Mouse (Mus musculus): ENCODE data around the gene Gstt1. TPM values are rescaled to one million over a fixed set of nuclear protein-coding genes. Genes with fewer than 3 reads are reported as not detected.

Gstt1 gene
- polyA plus RNA-seq, 1 experiment from 2014 or later = 4.3 TPM

- peak within 1 kb of the TSS; percentile 91 for H3K4me2 ChIP-seq
- peak; percentile 95 for ATAC-seq (replicated peaks; ENCODE audit: insufficient number of reproducible peaks, low FRiP score, low TSS enrichment)
Measured at GRCm38 (mm10) chr10:75763682-75764518, 34.5 kb downstream of the Gstt1 start, which contains the start of gene Cabin1. TSS of gene Cabin1 (minus strand) at chr10:75764341.

GRCm38 (mm10) chr10:75762413-75762812 is 36.0 kb downstream of the Gstt1 start:
- Histone ChIP-seq H3K9ac (ENCODE audit: low read depth, low read length) (no peak overlapping the region), H3K4me3 (ENCODE audit: low read depth, low read length) (peak overlapping the region; percentile 12; the same call in 1 of the 2 replicates), H3K4me1 (ENCODE audit: control insufficient read depth, insufficient read depth, low read length) (peaks cover 5% of the 10 kb centered on the region; the same call in 1 of the 2 replicates), H3K27ac (ENCODE audit: low read depth, low read length) (no peak overlapping the region), H3K27me3 (ENCODE audit: control insufficient read depth, insufficient read depth, low read length) (no peaks in the 10 kb centered on the region), H3K4me2 (peak overlapping the region; percentile 46), H3K36me3 (ENCODE audit: control insufficient read depth, insufficient read depth, low read length) (peaks cover 11% of the 10 kb centered on the region; the same call in 1 of the 2 replicates), H3K9me3 (replicated peaks; ENCODE audit: control insufficient read depth, low read length) (no peaks in the 10 kb centered on the region)
- ATAC-seq (replicated peaks; ENCODE audit: insufficient number of reproducible peaks, low FRiP score, low TSS enrichment) = no peak
- 82% methylated on average over 3 of the region's 3 CpGs for WGBS (ENCODE audit: insufficient replicate concordance)

More at GRCm38 (mm10) chr10:75763682-75764518, 34.5 kb downstream of the Gstt1 start, which contains the start of gene Cabin1:
- Histone ChIP-seq H3K9me3 (replicated peaks; ENCODE audit: control insufficient read depth, low read length) (no peaks in the 10 kb centered on the region), H3K4me1 (ENCODE audit: control insufficient read depth, insufficient read depth, low read length) (peaks cover 5% of the 10 kb centered on the region; the same call in 1 of the 2 replicates), H3K27me3 (ENCODE audit: control insufficient read depth, insufficient read depth, low read length) (no peaks in the 10 kb centered on the region), H3K27ac (ENCODE audit: low read depth, low read length) (peak within 1 kb of the TSS; percentile 62; the same call in 1 of the 2 replicates), H3K36me3 (ENCODE audit: control insufficient read depth, insufficient read depth, low read length) (peaks cover 6% of the 10 kb centered on the region; the same call in 1 of the 2 replicates), H3K4me3 (ENCODE audit: low read depth, low read length) (peak within 1 kb of the TSS; percentile 86), H3K9ac (ENCODE audit: low read depth, low read length) (peak within 1 kb of the TSS; percentile 90)
- WGBS (ENCODE audit: insufficient replicate concordance) = under 1% methylated on average over 61 of the region's 61 CpGs

GRCm38 (mm10) chr10:75760311-75760710 is 38.1 kb downstream of the Gstt1 start:
- peaks cover 5% of the 10 kb centered on the region; the same call in 1 of the 2 replicates for H3K4me1 ChIP-seq (ENCODE audit: control insufficient read depth, insufficient read depth, low read length)
- no peak for ATAC-seq (replicated peaks; ENCODE audit: insufficient number of reproducible peaks, low FRiP score, low TSS enrichment)
- H3K27ac ChIP-seq (ENCODE audit: low read depth, low read length) = no peak overlapping the region
- no peak overlapping the region for H3K4me3 ChIP-seq (ENCODE audit: low read depth, low read length)
- 92% methylated on average over 3 of the region's 3 CpGs for WGBS (ENCODE audit: insufficient replicate concordance)
- no peaks in the 10 kb centered on the region for H3K27me3 ChIP-seq (ENCODE audit: control insufficient read depth, insufficient read depth, low read length)
- no peak overlapping the region for H3K9ac ChIP-seq (ENCODE audit: low read depth, low read length)
- peaks cover 11% of the 10 kb centered on the region; the same call in 1 of the 2 replicates for H3K36me3 ChIP-seq (ENCODE audit: control insufficient read depth, insufficient read depth, low read length)
- H3K4me2 ChIP-seq = no peak overlapping the region
- no peaks in the 10 kb centered on the region for H3K9me3 ChIP-seq (replicated peaks; ENCODE audit: control insufficient read depth, low read length)

- 93% methylated on average over 11 of the region's 11 CpGs for WGBS (ENCODE audit: insufficient replicate concordance)
- no peak overlapping the region for H3K4me3 ChIP-seq (ENCODE audit: low read depth, low read length)
- H3K27ac ChIP-seq (ENCODE audit: low read depth, low read length) = no peak overlapping the region
- H3K9me3 ChIP-seq (replicated peaks; ENCODE audit: control insufficient read depth, low read length) = no peaks in the 10 kb centered on the region
- ATAC-seq (replicated peaks; ENCODE audit: insufficient number of reproducible peaks, low FRiP score, low TSS enrichment) = no peak
- no peaks in the 10 kb centered on the region for H3K4me1 ChIP-seq (ENCODE audit: control insufficient read depth, insufficient read depth, low read length)
- no peak overlapping the region for H3K4me2 ChIP-seq
- H3K27me3 ChIP-seq (ENCODE audit: control insufficient read depth, insufficient read depth, low read length) = no peaks in the 10 kb centered on the region
- no peak overlapping the region for H3K9ac ChIP-seq (ENCODE audit: low read depth, low read length)
- peaks cover 27% of the 10 kb centered on the region for H3K36me3 ChIP-seq (ENCODE audit: control insufficient read depth, insufficient read depth, low read length)
Measured at GRCm38 (mm10) chr10:75756719-75757118, 41.7 kb downstream of the Gstt1 start.

- Histone ChIP-seq H3K4me2 (no peak overlapping the region), H3K4me3 (ENCODE audit: low read depth, low read length) (no peak overlapping the region), H3K9me3 (replicated peaks; ENCODE audit: control insufficient read depth, low read length) (no peaks in the 10 kb centered on the region), H3K27ac (ENCODE audit: low read depth, low read length) (no peak overlapping the region), H3K27me3 (ENCODE audit: control insufficient read depth, insufficient read depth, low read length) (no peaks in the 10 kb centered on the region), H3K9ac (ENCODE audit: low read depth, low read length) (no peak overlapping the region), H3K4me1 (ENCODE audit: control insufficient read depth, insufficient read depth, low read length) (no peaks in the 10 kb centered on the region), H3K36me3 (ENCODE audit: control insufficient read depth, insufficient read depth, low read length) (peaks cover 35% of the 10 kb centered on the region)
- ATAC-seq (replicated peaks; ENCODE audit: insufficient number of reproducible peaks, low FRiP score, low TSS enrichment) = no peak; the same call in 1 of the 2 replicates
- WGBS (ENCODE audit: insufficient replicate concordance) = 49% methylated on average over 3 of the region's 3 CpGs
Measured at GRCm38 (mm10) chr10:75744017-75744416, 54.4 kb downstream of the Gstt1 start.

- WGBS (ENCODE audit: insufficient replicate concordance) = 92% methylated on average over 12 of the region's 12 CpGs
- H3K36me3 ChIP-seq (ENCODE audit: control insufficient read depth, insufficient read depth, low read length) = peaks cover 36% of the 10 kb centered on the region
- no peaks in the 10 kb centered on the region for H3K4me1 ChIP-seq (ENCODE audit: control insufficient read depth, insufficient read depth, low read length)
- ATAC-seq (replicated peaks; ENCODE audit: insufficient number of reproducible peaks, low FRiP score, low TSS enrichment) = no peak
- H3K9ac ChIP-seq (ENCODE audit: low read depth, low read length) = no peak overlapping the region
- H3K9me3 ChIP-seq (replicated peaks; ENCODE audit: control insufficient read depth, low read length) = no peaks in the 10 kb centered on the region
- H3K4me3 ChIP-seq (ENCODE audit: low read depth, low read length) = no peak overlapping the region
- H3K4me2 ChIP-seq = no peak overlapping the region
- H3K27ac ChIP-seq (ENCODE audit: low read depth, low read length) = no peak overlapping the region
- H3K27me3 ChIP-seq (ENCODE audit: control insufficient read depth, insufficient read depth, low read length) = no peaks in the 10 kb centered on the region
Measured at GRCm38 (mm10) chr10:75743369-75743768, 55.0 kb downstream of the Gstt1 start.

GRCm38 (mm10) chr10:75740866-75741265 is 57.5 kb downstream of the Gstt1 start:
- H3K27me3 ChIP-seq (ENCODE audit: control insufficient read depth, insufficient read depth, low read length) = no peaks in the 10 kb centered on the region
- no peaks in the 10 kb centered on the region for H3K9me3 ChIP-seq (replicated peaks; ENCODE audit: control insufficient read depth, low read length)
- ATAC-seq (replicated peaks; ENCODE audit: insufficient number of reproducible peaks, low FRiP score, low TSS enrichment) = no peak
- H3K4me1 ChIP-seq (ENCODE audit: control insufficient read depth, insufficient read depth, low read length) = no peaks in the 10 kb centered on the region
- no peak overlapping the region for H3K27ac ChIP-seq (ENCODE audit: low read depth, low read length)
- H3K9ac ChIP-seq (ENCODE audit: low read depth, low read length) = no peak overlapping the region
- H3K36me3 ChIP-seq (ENCODE audit: control insufficient read depth, insufficient read depth, low read length) = peaks cover 36% of the 10 kb centered on the region
- no peak overlapping the region for H3K4me2 ChIP-seq
- H3K4me3 ChIP-seq (ENCODE audit: low read depth, low read length) = no peak overlapping the region
- 96% methylated on average over 3 of the region's 3 CpGs for WGBS (ENCODE audit: insufficient replicate concordance)
